Mouse (Mus musculus) lung, adult 2 months (tissue): Measurements from ENCODE around the gene Grap2.

ENCODE experiments used
- CTCF ChIP-seq: fragments of 200-500 bp; IDR thresholded peaks from 2 replicates; pipeline ENCODE4 v1.5.1; 2011; ENCODE audit warnings: mild to moderate bottlenecking, low read length, control low read depth; ENCODE audit not compliant: insufficient read depth
- POLR2A ChIP-seq: fragments of 200-500 bp; IDR thresholded peaks from 2 replicates; pipeline ENCODE4 v1.6.1; 2011; ENCODE audit warnings: low read depth, mild to moderate bottlenecking, control low read depth, low read length, borderline replicate concordance; ENCODE audit errors: extremely low read depth

GRCm38 (mm10) chr15:80613904-80614303 is 41.5 kb downstream of the Grap2 start:
- TF ChIP-seq POLR2A = no peak
- TF ChIP-seq CTCF = no peak
